Mouse (Mus musculus): ENCODE results near the gene Hlcs.

Hlcs gene

DNA sequence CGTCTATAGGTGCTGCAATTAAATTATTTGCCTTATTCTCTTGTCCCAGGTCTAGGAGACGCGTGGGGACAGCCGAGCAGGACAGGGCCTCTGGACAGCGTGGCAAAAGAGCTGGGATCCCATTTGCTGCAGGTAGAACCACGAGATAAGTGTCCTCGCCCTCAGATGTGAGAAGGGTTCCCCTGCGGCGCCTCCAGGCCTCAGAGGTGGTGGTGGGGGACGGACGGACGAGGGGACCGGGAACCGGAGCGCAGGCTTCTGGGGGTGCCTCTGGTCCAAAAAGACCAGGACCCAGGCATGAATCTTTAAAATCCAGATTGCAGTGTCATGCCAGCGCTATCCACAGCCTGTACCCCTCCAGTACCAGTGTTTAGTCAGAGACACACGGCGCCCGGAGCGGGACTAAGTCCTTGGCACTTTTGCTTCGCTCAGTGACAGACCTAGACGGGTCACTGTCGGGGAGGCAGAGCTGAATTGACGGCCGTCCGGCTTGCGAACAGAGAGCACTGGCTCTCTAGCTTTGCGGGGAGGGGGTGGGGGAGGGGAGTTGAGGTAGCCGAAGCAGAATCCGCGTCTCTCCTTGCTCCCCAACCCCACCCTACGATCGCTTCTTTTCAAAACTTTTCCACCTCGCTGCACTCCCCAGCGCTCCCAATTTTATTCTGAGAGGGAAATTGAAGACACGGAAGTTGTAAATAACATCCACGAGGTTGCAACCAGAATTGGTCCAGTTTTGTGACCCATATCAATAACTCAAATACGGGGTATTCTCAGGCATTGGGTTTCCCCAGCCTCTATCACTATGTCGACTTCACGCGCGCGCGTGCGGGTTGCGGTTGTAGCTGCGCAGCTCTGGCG, 218.9 kb downstream of the Hlcs start:
- Histone ChIP-seq H3K9me3 (ENCODE audit: low read length) (0 out of 2 replicates have a peak, but pooled peaks cover 2% of the 10 kb centered on the region), H3K4me1 (replicated peaks; ENCODE audit: low read depth, low read length) (peaks cover 39% of the 10 kb centered on the region), H3K4me3 (replicated peaks; ENCODE audit: low read length) (peak overlapping the region; percentile 57), H3K27me3 (ENCODE audit: insufficient read depth, low read length) (peaks cover 94% of the 10 kb centered on the region), H3K36me3 (ENCODE audit: insufficient read depth, low read length) (no peaks in the 10 kb centered on the region)
- TF ChIP-seq CTCF (conservative IDR thresholded peaks at IDR 0.05; ENCODE audit: low read length) (no peak), POU5F1 (IDR thresholded peaks at IDR 0.05; ENCODE audit: borderline replicate concordance, low read length) (no peak), NANOG (IDR thresholded peaks at IDR 0.05; ENCODE audit: borderline replicate concordance, low read length) (no peak)

GRCm38 (mm10) chr16:94093151-94093863, 220.1 kb downstream of the Hlcs start:
- Histone ChIP-seq H3K4me1 (replicated peaks; ENCODE audit: low read depth, low read length) (peaks cover 49% of the 10 kb centered on the region), H3K9me3 (ENCODE audit: low read length) (0 out of 2 replicates have a peak, but pooled peaks cover 2% of the 10 kb centered on the region), H3K4me3 (replicated peaks; ENCODE audit: low read length) (0 out of 2 replicates have a peak overlapping the region, but pooled peaks have one; percentile 13), H3K36me3 (ENCODE audit: insufficient read depth, low read length) (no peaks in the 10 kb centered on the region), H3K27me3 (ENCODE audit: insufficient read depth, low read length) (peaks cover 96% of the 10 kb centered on the region)
- TF ChIP-seq CTCF (conservative IDR thresholded peaks at IDR 0.05; ENCODE audit: low read length) = no peak

DNA sequence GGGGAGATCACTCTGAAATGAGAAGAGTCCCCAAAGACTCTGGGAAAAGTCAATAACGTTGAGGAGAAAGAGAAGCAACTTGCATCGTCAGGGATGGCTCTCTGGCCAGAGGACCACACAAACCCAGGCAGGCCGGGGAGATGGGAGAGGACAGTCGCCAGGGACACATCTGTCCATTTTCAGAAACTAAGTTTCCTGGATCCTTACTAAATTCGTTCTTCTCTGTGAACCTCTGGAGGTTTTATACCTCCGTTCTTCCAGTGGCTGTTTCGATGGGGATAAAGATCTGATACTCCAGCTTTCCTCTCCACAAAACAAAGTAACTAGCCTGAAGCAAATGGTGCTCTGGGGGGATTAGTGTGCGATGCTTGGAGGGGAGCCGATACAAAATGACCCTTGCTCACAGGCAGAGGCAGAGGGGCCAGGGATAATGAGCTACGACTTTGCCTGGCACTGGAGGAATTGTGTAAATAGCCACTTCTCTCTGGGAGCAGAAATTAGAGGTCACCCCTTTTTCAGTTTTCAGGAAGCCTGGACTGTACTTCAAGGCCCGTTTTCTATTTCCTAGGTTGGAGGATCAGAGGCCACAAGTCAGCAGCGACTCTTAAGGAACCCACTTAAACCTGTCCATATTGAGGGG, 220.7 kb downstream of the Hlcs start:
- Histone ChIP-seq H3K36me3 (ENCODE audit: insufficient read depth, low read length) (no peaks in the 10 kb centered on the region), H3K9me3 (ENCODE audit: low read length) (0 out of 2 replicates have a peak, but pooled peaks cover 2% of the 10 kb centered on the region), H3K27me3 (ENCODE audit: insufficient read depth, low read length) (peaks cover 97% of the 10 kb centered on the region), H3K4me1 (replicated peaks; ENCODE audit: low read depth, low read length) (peaks cover 49% of the 10 kb centered on the region), H3K4me3 (replicated peaks; ENCODE audit: low read length) (no peak overlapping the region)
- no peak for TF ChIP-seq NANOG (IDR thresholded peaks at IDR 0.05; ENCODE audit: borderline replicate concordance, low read length)
- TF ChIP-seq CTCF (conservative IDR thresholded peaks at IDR 0.05; ENCODE audit: low read length) = no peak
- no peak for TF ChIP-seq POU5F1 (IDR thresholded peaks at IDR 0.05; ENCODE audit: borderline replicate concordance, low read length)

GRCm38 (mm10) chr16:94088819-94089692, 224.3 kb downstream of the Hlcs start:
- TF ChIP-seq POU5F1 (IDR thresholded peaks at IDR 0.05; ENCODE audit: borderline replicate concordance, low read length) = no peak
- TF ChIP-seq CTCF (conservative IDR thresholded peaks at IDR 0.05; ENCODE audit: low read length) = no peak
- no peak for TF ChIP-seq NANOG (IDR thresholded peaks at IDR 0.05; ENCODE audit: borderline replicate concordance, low read length)
- Histone ChIP-seq H3K9me3 (ENCODE audit: low read length) (0 out of 2 replicates have a peak, but pooled peaks cover 2% of the 10 kb centered on the region), H3K27me3 (ENCODE audit: insufficient read depth, low read length) (peaks cover 99% of the 10 kb centered on the region), H3K36me3 (ENCODE audit: insufficient read depth, low read length) (no peaks in the 10 kb centered on the region), H3K4me3 (replicated peaks; ENCODE audit: low read length) (no peak overlapping the region), H3K4me1 (replicated peaks; ENCODE audit: low read depth, low read length) (peaks cover 52% of the 10 kb centered on the region)

DNA sequence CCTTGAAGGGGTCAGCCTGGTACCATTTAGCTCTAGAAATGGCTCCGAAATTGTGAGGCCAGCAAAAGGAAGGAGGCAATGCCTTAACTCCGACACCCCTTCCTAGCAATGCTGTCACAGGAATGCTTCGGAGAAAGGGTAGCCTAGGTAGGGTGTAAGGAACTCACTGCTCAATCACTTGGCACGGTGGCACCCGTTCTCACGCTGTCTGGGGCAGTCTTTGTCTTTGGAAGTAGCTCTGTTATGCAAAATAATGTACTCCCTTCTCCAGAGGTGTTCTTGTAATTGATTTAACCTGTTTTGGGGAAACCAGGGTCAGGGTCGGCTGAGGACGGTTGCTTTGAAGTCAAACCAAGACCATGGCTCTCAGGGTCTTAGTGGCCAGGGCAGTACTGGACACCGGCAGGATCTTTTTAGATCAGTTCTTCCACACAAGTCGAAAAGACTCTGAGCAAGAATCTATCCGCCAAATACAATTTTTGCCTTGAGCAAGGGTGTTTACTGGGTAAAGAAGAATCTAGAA, 225.1 kb downstream of the Hlcs start:
- 0 out of 2 replicates have a peak, but pooled peaks cover 2% of the 10 kb centered on the region for H3K9me3 ChIP-seq (ENCODE audit: low read length)

DNA sequence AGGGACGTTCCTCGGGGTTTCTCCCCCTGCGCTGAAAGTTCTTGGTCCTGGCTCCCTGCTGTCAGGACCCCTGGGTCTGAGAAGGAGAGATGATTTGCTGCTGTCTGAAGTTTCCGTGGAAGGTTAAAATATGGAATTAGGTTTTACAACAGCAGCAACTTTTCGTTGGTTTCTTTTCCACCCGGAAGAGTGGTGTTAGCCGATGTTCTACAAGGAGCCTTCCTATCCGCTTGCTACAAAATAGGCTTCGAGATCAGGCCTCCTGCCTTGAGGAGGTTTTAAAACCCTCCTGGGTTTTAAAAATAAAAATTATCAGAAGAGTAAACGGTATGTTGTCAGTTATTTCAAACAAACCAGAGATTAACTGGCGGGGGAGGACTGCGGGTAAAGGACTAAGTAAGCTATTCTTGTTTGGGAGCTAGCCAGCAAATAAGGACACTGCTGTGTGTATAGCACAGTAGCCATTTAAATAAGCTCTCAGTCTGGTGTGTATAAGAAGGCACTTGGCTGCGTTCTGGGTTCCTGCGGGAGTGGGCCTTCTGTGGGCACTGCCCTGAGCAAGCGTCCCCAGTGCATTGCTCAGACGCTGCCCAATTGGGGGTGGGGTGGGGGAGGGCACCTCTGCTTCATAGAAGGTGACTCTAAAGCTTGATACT, 225.7 kb downstream of the Hlcs start:
- peaks cover 99% of the 10 kb centered on the region for H3K27me3 ChIP-seq (ENCODE audit: insufficient read depth, low read length)
- H3K36me3 ChIP-seq (ENCODE audit: insufficient read depth, low read length) = no peaks in the 10 kb centered on the region
- no peak overlapping the region for H3K4me3 ChIP-seq (replicated peaks; ENCODE audit: low read length)
- H3K9me3 ChIP-seq (ENCODE audit: low read length) = 0 out of 2 replicates have a peak, but pooled peaks cover 2% of the 10 kb centered on the region
- H3K4me1 ChIP-seq (replicated peaks; ENCODE audit: low read depth, low read length) = peaks cover 51% of the 10 kb centered on the region
- no peak for TF ChIP-seq CTCF (conservative IDR thresholded peaks at IDR 0.05; ENCODE audit: low read length)
- no peak for TF ChIP-seq NANOG (IDR thresholded peaks at IDR 0.05; ENCODE audit: borderline replicate concordance, low read length)
- no peak for TF ChIP-seq POU5F1 (IDR thresholded peaks at IDR 0.05; ENCODE audit: borderline replicate concordance, low read length)

More for the DNA sequence above, 225.1 kb downstream of the Hlcs start:
- peaks cover 52% of the 10 kb centered on the region for H3K4me1 ChIP-seq (replicated peaks; ENCODE audit: low read depth, low read length)
- no peak overlapping the region for H3K4me3 ChIP-seq (replicated peaks; ENCODE audit: low read length)
- H3K36me3 ChIP-seq (ENCODE audit: insufficient read depth, low read length) = no peaks in the 10 kb centered on the region
- peaks cover 99% of the 10 kb centered on the region for H3K27me3 ChIP-seq (ENCODE audit: insufficient read depth, low read length)
- TF ChIP-seq CTCF (conservative IDR thresholded peaks at IDR 0.05; ENCODE audit: low read length) = no peak
- TF ChIP-seq NANOG (IDR thresholded peaks at IDR 0.05; ENCODE audit: borderline replicate concordance, low read length) = no peak
- no peak for TF ChIP-seq POU5F1 (IDR thresholded peaks at IDR 0.05; ENCODE audit: borderline replicate concordance, low read length)
